Mouse (Mus musculus) stomach, embryonic 15.5 days (tissue): ENCODE data around the gene Taf8. TPM values are rescaled to one million over a fixed set of nuclear protein-coding genes. Genes with fewer than 3 reads are reported as not detected.
A peak's percentile ranks its signal among the peaks of the same experiment; 100 is the strongest.

ENCODE experiments used
- ATAC-seq: fragments of 200-750 bp; cut with Nextera tagmentation; 2 replicates; pipeline ENCODE4 v1.8.0; 2017; ENCODE audit warnings: low read depth, moderate number of reproducible peaks, moderate TSS enrichment; ENCODE audit not compliant: insufficient read depth, low FRiP score
- H3K27ac ChIP-seq: fragments of 300-500 bp; sonication (generic); 2 replicates; pipeline ENCODE4 v1.5.1; 2015; ENCODE audit warnings: mild to moderate bottlenecking, inconsistent platforms
- H3K27me3 ChIP-seq: fragments of 300-500 bp; sonication (generic); replicated peaks from 2 replicates; pipeline ENCODE4 v1.6.1; 2015; ENCODE audit warnings: inconsistent platforms
- H3K36me3 ChIP-seq: fragments of 300-500 bp; sonication (generic); 2 replicates; pipeline ENCODE4 v1.6.1; 2015; ENCODE audit warnings: inconsistent platforms
- H3K4me1 ChIP-seq: fragments of 300-500 bp; sonication (generic); 2 replicates; pipeline ENCODE4 v1.6.1; 2015; ENCODE audit warnings: inconsistent platforms
- H3K4me2 ChIP-seq: fragments of 300-500 bp; sonication (generic); 2 replicates; pipeline ENCODE4 v1.6.1; 2015; ENCODE audit warnings: mild to moderate bottlenecking, inconsistent platforms
- H3K4me3 ChIP-seq: fragments of 300-500 bp; sonication (generic); replicated peaks from 2 replicates; pipeline ENCODE4 v1.5.1; 2015; ENCODE audit warnings: inconsistent platforms
- H3K9ac ChIP-seq: fragments of 300-500 bp; sonication (generic); 2 replicates; pipeline ENCODE4 v1.6.1; 2015; ENCODE audit warnings: inconsistent platforms
- H3K9me3 ChIP-seq: fragments of 300-500 bp; sonication (generic); 2 replicates; pipeline ENCODE4 v1.6.1; 2016; ENCODE audit warnings: inconsistent platforms
- WGBS: fragments of 180-500 bp; shearing (Covaris S2); methylation state at CpG from one replicate; pipeline ENCODE4 v1.1.7; 2015; 5-methylcytosine and 5-hydroxymethylcytosine counted together
- polyA plus RNA-seq: library from polyadenylated mRNA; unstranded; fragments of >200 nt; fragmentation: Nextera tagmentation; extraction: Ambion mirVana; gene quantifications from 2 replicates; pipeline ENCODE4 v1.2.1, GENCODE M21; 2015

Gene Taf8
- polyA plus RNA-seq, 1 experiment from 2014 or later, result 23.3 TPM

DNA sequence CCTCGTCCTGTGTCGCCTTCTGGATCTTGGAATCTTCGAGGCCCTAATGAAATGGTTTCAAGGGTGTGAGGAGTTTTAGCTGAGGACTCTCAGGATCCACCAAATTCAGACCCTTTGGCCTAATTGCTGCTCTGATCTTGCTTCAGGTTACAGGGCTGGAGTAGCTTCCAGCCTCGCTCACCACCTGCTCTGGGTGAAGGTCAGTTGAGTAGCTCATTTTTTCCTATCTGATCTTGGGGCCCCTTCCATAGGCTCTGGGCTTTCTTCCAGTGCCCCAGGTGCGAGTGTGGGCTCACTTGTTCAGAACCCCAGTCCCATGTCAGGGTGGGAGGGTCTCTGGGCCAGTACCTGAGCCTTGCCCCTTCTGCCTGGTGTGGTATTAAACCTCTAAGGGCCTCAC is 52.7 kb downstream of the Taf8 start:
- ATAC-seq, result no peak; the same call in 1 of the 2 replicates
- H3K36me3 ChIP-seq, result no peaks in the 10 kb centered on the region
- peak overlapping the region; percentile 67 for H3K27ac ChIP-seq
- 63% methylated on average over 5 of the region's 5 CpGs for WGBS
- no peak overlapping the region for H3K4me2 ChIP-seq
- H3K4me1 ChIP-seq, result peaks cover 54% of the 10 kb centered on the region
- H3K9me3 ChIP-seq, result no peaks in the 10 kb centered on the region
- H3K27me3 ChIP-seq, result no peaks in the 10 kb centered on the region
- H3K4me3 ChIP-seq, result no peak overlapping the region
- no peak overlapping the region for H3K9ac ChIP-seq

DNA sequence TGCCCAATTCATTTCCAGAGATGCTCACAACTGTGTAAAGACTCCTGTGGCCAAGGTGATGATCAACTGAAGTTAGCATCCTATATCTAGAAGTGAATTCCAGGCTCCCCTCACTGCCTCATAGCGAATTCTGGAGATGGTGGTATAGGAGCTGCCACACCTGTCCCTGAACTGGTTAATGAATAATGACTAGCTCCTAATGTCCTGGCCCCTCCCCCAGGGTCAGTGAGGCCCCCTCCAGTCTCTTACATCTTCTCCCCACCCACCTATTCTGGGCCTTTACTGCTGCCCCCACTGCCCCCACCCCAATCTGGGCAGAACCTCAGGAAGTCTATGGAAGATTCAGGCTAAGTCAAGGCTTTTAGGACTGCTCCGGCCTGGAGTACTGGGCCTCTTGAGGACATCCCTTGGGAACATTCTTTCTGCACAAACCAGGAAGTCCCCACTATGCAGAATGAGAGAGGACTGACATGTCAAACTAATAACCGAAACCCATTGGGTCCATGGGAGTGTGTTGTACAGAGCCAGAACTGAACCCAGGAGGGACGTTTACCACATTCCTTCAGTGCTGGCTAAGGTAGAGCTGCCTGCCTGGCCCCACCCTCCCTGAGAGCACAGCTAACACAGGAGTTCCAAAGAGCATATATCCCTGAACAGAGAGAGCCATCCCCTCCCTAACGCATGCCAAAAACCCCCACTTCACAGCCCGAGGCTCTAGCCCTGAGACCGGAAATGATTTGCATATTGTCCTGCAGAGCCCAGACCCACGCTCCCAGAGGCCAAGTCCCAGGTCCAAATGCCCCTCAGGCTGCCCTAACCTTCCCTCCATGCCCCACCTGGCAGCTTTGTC is 53.3 kb downstream of the Taf8 start:
- Histone ChIP-seq H3K27me3 (no peaks in the 10 kb centered on the region), H3K4me1 (peaks cover 54% of the 10 kb centered on the region), H3K4me3 (no peak overlapping the region), H3K36me3 (no peaks in the 10 kb centered on the region), H3K9me3 (no peaks in the 10 kb centered on the region), H3K4me2 (no peak overlapping the region; the same call in 1 of the 2 replicates), H3K27ac (peak overlapping the region; percentile 67), H3K9ac (no peak overlapping the region)
- 30% methylated on average over 8 of the region's 8 CpGs for WGBS
- peak; percentile 48; the same call in 1 of the 2 replicates for ATAC-seq

DNA sequence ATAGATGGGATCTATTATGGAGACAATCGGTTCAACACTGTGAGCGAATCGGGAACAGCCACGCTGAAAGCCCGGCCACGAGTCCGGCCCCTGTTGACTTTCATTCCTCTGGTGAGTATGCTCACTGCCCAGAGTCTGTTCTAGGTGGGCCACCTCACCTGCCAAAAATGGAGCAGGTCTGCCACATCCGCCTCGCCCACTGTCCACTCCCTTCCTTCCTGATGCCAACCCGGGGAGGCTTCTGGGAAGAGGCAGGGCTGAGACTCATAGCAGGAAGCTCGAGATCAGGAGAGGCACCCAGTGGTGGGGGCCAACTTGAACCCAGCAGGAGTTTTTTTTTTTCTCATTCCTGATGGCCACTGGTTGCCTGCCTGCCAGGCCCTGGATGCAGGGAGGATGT is 55.5 kb downstream of the Taf8 start:
- Histone ChIP-seq H3K36me3 (no peaks in the 10 kb centered on the region), H3K4me3 (no peak overlapping the region), H3K4me2 (no peak overlapping the region), H3K9me3 (no peaks in the 10 kb centered on the region), H3K9ac (no peak overlapping the region), H3K27ac (0 out of 2 replicates have a peak overlapping the region, but pooled peaks have one; percentile 21), H3K4me1 (peaks cover 41% of the 10 kb centered on the region), H3K27me3 (no peaks in the 10 kb centered on the region)
- ATAC-seq, result no peak
- 82% methylated on average over 11 of the region's 11 CpGs for WGBS

DNA sequence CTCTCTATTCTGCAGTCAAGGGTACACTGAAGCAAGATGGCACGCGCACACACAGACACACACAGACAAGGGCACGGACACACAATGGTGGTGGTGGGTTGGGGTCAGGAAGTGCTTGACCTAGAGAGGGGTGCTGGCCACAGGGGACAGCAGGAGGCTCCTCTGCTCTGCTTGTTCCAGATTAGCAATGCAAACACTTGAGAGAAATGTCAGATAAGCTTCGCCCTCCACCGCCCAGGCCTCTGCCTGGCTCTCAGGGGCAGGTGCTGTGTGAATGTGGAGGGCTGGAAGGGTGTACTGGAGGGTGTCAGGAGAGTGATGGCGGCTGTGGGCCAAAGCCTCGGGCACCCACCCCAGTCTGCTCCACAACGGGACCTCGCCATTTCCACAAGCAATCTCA is 56.1 kb downstream of the Taf8 start:
- Histone ChIP-seq H3K9ac (no peak overlapping the region), H3K27ac (0 out of 2 replicates have a peak overlapping the region, but pooled peaks have one; percentile 21), H3K4me2 (no peak overlapping the region), H3K9me3 (no peaks in the 10 kb centered on the region), H3K36me3 (no peaks in the 10 kb centered on the region), H3K4me3 (no peak overlapping the region), H3K4me1 (peaks cover 38% of the 10 kb centered on the region), H3K27me3 (no peaks in the 10 kb centered on the region)
- ATAC-seq, result no peak; the same call in 1 of the 2 replicates
- WGBS, result 53% methylated on average over 9 of the region's 9 CpGs

DNA sequence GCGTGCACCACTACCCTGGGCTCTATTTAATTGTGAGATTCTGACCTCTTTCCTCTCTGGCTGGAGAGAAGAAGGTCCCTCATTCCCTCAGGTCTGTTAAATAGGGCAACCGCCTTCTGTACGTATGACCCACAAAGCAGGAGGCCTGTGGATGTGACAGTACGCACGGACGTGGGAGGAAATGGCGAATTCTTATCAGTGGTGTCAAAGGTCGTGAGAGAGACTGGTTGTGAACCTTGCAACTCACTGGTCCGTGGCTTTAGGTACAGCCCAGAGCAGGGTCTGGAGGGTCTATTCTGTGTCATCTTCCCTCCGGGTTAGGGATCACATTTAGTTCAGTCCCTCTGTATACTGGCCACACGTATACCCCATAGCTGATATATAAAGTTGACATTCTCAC is 56.6 kb downstream of the Taf8 start:
- peak overlapping the region; percentile 21; the same call in 1 of the 2 replicates for H3K27ac ChIP-seq
- no peak overlapping the region for H3K4me2 ChIP-seq
- no peaks in the 10 kb centered on the region for H3K27me3 ChIP-seq
- H3K9ac ChIP-seq, result no peak overlapping the region
- WGBS, result 50% methylated on average over 11 of the region's 11 CpGs
- H3K36me3 ChIP-seq, result no peaks in the 10 kb centered on the region
- ATAC-seq, result no peak
- no peaks in the 10 kb centered on the region for H3K9me3 ChIP-seq
- peaks cover 36% of the 10 kb centered on the region for H3K4me1 ChIP-seq
- no peak overlapping the region for H3K4me3 ChIP-seq

DNA sequence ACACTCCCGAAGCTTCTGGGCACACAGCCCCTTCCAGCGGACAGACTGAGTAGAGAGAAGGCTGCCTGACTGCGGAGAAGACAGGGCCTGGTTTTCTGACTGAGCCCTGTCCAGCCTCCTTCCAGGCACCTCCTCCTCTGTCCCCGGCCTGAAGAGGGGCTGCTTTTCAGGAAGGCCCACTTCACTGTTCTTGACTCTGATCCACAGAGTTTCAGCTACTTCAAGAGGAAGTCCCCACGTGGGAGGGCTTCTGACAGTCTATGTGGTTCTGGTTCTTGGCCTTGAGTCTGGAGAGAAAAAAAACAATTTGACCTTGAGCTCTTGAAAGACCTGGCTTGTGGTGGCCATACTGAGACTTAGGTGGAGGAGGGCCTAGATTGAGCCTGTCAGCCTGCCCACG is 58.0 kb downstream of the Taf8 start:
- no peaks in the 10 kb centered on the region for H3K27me3 ChIP-seq
- H3K27ac ChIP-seq, result no peak overlapping the region
- ATAC-seq, result no peak
- peaks cover 37% of the 10 kb centered on the region for H3K4me1 ChIP-seq
- H3K4me2 ChIP-seq, result no peak overlapping the region
- no peaks in the 10 kb centered on the region for H3K9me3 ChIP-seq
- no peak overlapping the region for H3K4me3 ChIP-seq
- no peak overlapping the region for H3K9ac ChIP-seq
- whole genome bisulfite sequencing, result 59% methylated on average over 6 of the region's 6 CpGs
- no peaks in the 10 kb centered on the region for H3K36me3 ChIP-seq

DNA sequence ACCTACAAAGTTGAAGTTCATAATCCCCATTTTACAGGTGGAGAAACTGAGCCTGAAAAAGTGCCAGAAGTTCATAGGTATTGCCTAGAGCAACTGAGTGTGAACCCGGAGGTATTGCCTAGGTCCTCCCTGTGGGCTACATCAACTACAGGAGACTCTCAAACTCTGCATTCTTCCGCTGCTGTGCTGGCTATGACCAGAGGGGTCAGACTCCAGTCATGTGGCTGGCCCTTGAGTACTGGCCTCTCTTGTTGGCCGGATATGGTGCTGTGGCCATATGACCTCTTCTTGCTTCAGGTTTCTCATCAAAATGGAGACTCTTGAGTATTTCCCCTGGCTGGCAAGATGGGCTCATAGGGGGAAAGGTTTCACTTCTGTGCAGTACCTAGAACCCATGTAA is 59.8 kb downstream of the Taf8 start:
- Histone ChIP-seq H3K27me3 (0 out of 2 replicates have a peak, but pooled peaks cover 6% of the 10 kb centered on the region), H3K9ac (no peak overlapping the region), H3K9me3 (no peaks in the 10 kb centered on the region), H3K4me2 (no peak overlapping the region), H3K27ac (no peak overlapping the region), H3K36me3 (no peaks in the 10 kb centered on the region), H3K4me3 (no peak overlapping the region), H3K4me1 (peaks cover 28% of the 10 kb centered on the region)
- 77% methylated on average over 3 of the region's 3 CpGs for WGBS
- ATAC-seq, result no peak

DNA sequence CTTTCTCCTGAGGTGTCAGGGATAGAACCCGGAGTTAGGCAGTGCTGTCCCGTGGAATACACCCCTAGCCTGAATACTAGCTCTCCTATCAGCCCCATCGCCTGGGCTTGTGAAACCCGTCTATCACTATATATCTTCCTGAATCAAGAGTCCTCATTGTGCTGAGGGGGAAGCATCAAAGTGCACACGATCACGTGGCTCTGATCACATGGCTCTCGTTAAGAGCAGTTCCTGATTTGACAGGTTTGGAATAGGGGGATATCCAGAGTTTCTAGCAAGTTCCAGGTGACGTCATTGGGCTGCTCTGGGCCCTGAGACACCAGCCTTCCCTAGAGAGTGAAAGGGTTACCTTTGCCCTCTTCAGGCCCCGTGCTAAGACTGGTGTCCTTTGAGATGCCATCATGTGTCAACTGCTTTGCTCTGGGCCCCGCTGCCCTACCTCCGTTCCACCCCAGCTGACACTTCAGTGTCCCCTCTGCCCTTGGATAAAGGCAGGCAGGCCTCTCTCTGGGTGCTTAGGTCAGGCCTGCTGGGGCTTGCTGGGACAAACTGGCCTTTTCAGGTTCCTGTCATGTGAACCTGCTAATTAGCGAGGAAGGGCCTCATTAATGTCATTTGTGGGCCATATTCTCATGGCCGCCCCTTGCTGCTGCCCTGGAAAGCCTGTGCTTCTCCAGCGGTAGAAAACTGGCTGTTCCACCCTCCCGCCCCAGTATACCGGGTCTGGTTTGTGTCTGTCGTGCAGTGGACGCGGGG is 60.6 kb downstream of the Taf8 start:
- H3K27me3 ChIP-seq, result 0 out of 2 replicates have a peak, but pooled peaks cover 6% of the 10 kb centered on the region
- WGBS, result 58% methylated on average over 19 of the region's 19 CpGs
- no peak overlapping the region for H3K4me3 ChIP-seq
- no peaks in the 10 kb centered on the region for H3K36me3 ChIP-seq
- H3K4me1 ChIP-seq, result peaks cover 24% of the 10 kb centered on the region; the same call in 1 of the 2 replicates
- H3K9me3 ChIP-seq, result no peaks in the 10 kb centered on the region
- H3K4me2 ChIP-seq, result no peak overlapping the region
- no peak overlapping the region for H3K9ac ChIP-seq
- no peak overlapping the region for H3K27ac ChIP-seq
- no peak for ATAC-seq

DNA sequence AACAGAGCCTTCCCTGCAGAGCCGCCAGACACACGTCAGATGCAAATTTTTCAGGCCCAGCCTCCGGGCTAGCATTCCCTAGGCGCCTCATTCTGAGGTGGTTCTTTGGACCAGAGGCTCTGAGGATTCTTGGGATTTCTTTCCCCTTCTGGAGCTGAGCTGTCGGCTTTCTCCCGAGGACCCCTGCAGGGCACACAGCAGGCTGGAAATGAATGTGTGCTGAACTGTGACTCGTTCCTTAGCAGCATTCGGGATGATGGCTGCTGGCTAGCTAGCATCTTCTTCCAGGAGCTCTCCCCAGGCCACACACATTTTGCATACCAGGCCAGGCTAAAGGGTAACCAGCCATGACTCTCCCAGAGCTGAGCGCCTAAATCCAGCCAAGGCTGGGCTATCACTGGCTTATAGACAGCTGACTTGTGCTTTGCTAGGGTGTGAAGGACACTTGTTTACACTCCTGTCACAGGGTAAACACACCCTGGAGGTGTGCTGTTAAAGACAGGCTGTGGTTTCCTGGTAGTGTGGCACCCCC is 61.7 kb downstream of the Taf8 start:
- H3K36me3 ChIP-seq, result no peaks in the 10 kb centered on the region
- H3K4me3 ChIP-seq, result no peak overlapping the region
- no peaks in the 10 kb centered on the region for H3K9me3 ChIP-seq
- H3K9ac ChIP-seq, result no peak overlapping the region
- peak overlapping the region; percentile 52 for H3K27ac ChIP-seq
- H3K4me2 ChIP-seq, result no peak overlapping the region
- peaks cover 22% of the 10 kb centered on the region; the same call in 1 of the 2 replicates for H3K4me1 ChIP-seq
- no peak for ATAC-seq
- 27% methylated on average over 9 of the region's 9 CpGs for WGBS
- 0 out of 2 replicates have a peak, but pooled peaks cover 9% of the 10 kb centered on the region for H3K27me3 ChIP-seq

DNA sequence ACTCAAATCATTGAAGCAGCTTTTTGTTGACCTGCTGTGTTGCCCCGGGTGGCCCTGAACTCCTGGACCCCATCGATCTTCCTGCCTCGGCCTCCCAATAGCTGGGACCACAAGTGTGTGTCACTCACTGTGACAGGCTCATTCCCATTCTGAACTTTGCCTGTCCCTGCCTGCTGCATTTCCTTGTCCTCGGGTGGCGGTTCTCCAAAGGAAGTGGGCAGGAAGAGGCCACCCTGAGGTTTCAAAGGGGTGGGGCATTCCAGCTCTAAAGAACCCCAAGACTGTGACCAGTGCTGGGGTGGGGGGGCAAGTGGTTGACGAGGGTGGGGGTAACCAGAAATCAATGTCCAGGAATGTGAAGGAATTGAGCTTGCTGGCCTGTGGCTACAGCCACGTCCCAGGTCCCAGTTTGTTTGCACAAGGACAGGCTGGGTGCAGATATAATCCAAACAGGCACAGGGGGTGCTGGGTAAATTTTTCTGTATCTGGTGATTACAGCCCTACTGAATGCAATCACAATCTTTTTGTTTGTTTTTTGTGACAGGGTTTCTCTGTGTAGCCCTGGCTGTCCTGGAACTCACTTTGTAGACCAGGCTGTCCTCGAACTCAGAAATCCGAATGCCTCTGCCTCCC is 62.6 kb downstream of the Taf8 start:
- H3K27ac ChIP-seq, result peak overlapping the region; percentile 52
- no peak overlapping the region for H3K9ac ChIP-seq
- WGBS, result 38% methylated on average over 9 of the region's 9 CpGs
- H3K27me3 ChIP-seq, result 0 out of 2 replicates have a peak, but pooled peaks cover 9% of the 10 kb centered on the region
- ATAC-seq, result peak; percentile 52
- no peaks in the 10 kb centered on the region for H3K9me3 ChIP-seq
- H3K4me1 ChIP-seq, result peaks cover 22% of the 10 kb centered on the region; the same call in 1 of the 2 replicates
- peak overlapping the region; percentile 66; the same call in 1 of the 2 replicates for H3K4me2 ChIP-seq
- 0 out of 2 replicates have a peak overlapping the region, but pooled peaks have one; percentile 47 for H3K4me3 ChIP-seq
- H3K36me3 ChIP-seq, result no peaks in the 10 kb centered on the region

DNA sequence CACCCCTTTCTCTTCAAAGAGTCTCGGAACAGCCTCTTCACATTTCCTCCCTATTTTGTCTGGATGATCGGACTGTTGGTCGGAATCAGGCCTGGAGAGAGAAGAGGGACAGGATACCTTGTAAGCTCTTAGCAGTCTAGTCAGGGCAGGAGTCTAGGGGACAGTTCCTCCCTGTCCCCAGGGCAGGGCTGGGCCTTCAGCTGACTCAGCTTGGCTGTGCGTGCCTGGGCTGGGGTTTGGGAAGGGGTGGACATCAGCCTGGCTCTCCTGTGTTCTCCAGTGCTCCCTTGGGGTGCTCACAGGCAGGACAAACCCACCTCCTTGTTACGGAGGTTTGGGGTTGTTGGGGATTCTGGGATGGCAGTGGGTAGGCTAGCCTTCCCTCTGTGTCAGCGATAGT is 63.5 kb downstream of the Taf8 start:
- Histone ChIP-seq H3K9me3 (no peaks in the 10 kb centered on the region), H3K4me2 (peak overlapping the region; percentile 66), H3K9ac (no peak overlapping the region), H3K27ac (peak overlapping the region; percentile 52), H3K4me3 (peak overlapping the region; percentile 47), H3K27me3 (0 out of 2 replicates have a peak, but pooled peaks cover 9% of the 10 kb centered on the region), H3K36me3 (no peaks in the 10 kb centered on the region), H3K4me1 (peaks cover 19% of the 10 kb centered on the region; the same call in 1 of the 2 replicates)
- no peak for ATAC-seq
- 68% methylated on average over 6 of the region's 6 CpGs for WGBS
